Mouse (Mus musculus) kidney, postnatal 0 days (tissue): ENCODE results near the gene Grin3b. TPM values are rescaled to one million over a fixed set of nuclear protein-coding genes. Genes with fewer than 3 reads are reported as not detected.
A peak's percentile ranks its signal among the peaks of the same experiment; 100 is the strongest.

Experiments used
- ATAC-seq: fragments of 200-750 bp; cut with Nextera tagmentation; replicated peaks from 2 replicates; pipeline ENCODE4 v1.8.0; 2017; ENCODE audit warnings: low read depth, moderate number of reproducible peaks, moderate TSS enrichment, moderate library complexity; ENCODE audit not compliant: low FRiP score
- DNase-seq: peaks from one replicate; pipeline ENCODE4 v3.0.0-alpha.2; 2016; ENCODE audit warnings: low spot score
- H3K27ac ChIP-seq: fragments of 300-500 bp; sonication (generic); 2 replicates; pipeline ENCODE4 v1.5.1; 2014; ENCODE audit warnings: mild to moderate bottlenecking
- H3K27me3 ChIP-seq: fragments of 300-500 bp; sonication (generic); 2 replicates; pipeline ENCODE4 v1.6.1; 2014; ENCODE audit warnings: low read length, mixed read lengths; ENCODE audit not compliant: insufficient read depth
- H3K36me3 ChIP-seq: fragments of 300-500 bp; sonication (generic); 2 replicates; pipeline ENCODE4 v1.6.1; 2014; ENCODE audit warnings: low read length, mixed read lengths; ENCODE audit not compliant: insufficient read depth
- H3K4me1 ChIP-seq: fragments of 300-500 bp; sonication (generic); replicated peaks from 2 replicates; pipeline ENCODE4 v1.6.1; 2014; ENCODE audit warnings: antibody characterized with exemption, low read length, mixed read lengths; ENCODE audit not compliant: insufficient read depth
- H3K4me2 ChIP-seq: fragments of 300-500 bp; sonication (generic); 2 replicates; pipeline ENCODE4 v1.6.1; 2014; ENCODE audit warnings: mild to moderate bottlenecking, low read length, moderate library complexity, mixed read lengths
- H3K4me3 ChIP-seq: fragments of 300-500 bp; sonication (generic); replicated peaks from 2 replicates; pipeline ENCODE4 v1.5.1; 2014; ENCODE audit warnings: low read depth, low read length
- H3K9ac ChIP-seq: fragments of 300-500 bp; sonication (generic); 2 replicates; pipeline ENCODE4 v1.6.1; 2014; ENCODE audit warnings: low read depth, low read length
- H3K9me3 ChIP-seq: fragments of 300-500 bp; sonication (generic); replicated peaks from 2 replicates; pipeline ENCODE4 v1.6.1; 2016; ENCODE audit warnings: low read length, inconsistent platforms, mixed read lengths
- CTCF ChIP-seq: IDR thresholded peaks from 2 replicates; pipeline ENCODE4 v1.5.1; 2016; ENCODE audit warnings: antibody characterized with exemption, low read depth, mild to moderate bottlenecking, moderate library complexity
- WGBS: fragments of 180-500 bp; shearing (Covaris S2); extraction: QIAGEN DNeasy Blood & Tissue Kit; methylation state at CpG from one replicate; pipeline ENCODE4 v1.1.7; 2014; 5-methylcytosine and 5-hydroxymethylcytosine counted together
- polyA plus RNA-seq: library from polyadenylated mRNA; unstranded; fragments of >200 nt; fragmentation: Nextera tagmentation; extraction: Ambion mirVana; gene quantifications from 2 replicates; pipeline ENCODE4 v1.2.1, GENCODE M21; 2015

Gene Grin3b
- polyA plus RNA-seq, 1 experiment from 2014 or later = 0.20 TPM

DNA sequence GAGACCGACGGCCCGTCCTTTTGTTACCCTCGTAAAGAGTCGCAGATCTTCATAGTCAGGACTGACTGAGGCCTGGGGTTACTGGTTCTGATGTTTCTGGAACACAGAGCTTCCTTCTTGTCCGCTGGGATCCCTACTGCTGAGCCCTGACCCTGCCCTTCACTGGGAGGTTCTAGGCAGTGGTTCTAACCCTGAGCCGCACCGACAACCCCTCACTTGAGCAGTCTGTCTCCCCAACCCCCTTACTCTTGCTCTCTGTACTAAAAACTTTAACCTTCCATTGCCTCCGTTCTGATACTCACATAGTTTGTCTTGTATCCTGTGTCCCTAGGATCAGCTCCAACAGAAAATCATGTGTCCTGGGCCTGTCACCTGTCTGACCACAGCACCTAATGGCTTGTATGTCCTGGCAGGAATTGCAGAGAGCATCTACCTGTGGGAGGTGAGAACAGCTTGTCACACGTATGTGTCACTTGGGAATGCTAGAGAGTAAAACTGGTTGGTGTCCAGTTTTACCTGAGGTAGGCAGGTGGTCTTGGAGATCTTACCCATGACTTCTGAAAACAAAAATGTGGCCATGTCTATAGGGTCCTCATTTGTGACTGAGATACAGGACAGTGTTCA, 9.7 kb upstream of the Grin3b start:
- ATAC-seq = no peak
- Histone ChIP-seq H3K27ac (peak overlapping the region; percentile 70; the same call in 1 of the 2 replicates), H3K4me1 (peaks cover 6% of the 10 kb centered on the region), H3K4me3 (peak overlapping the region; percentile 92), H3K4me2 (peak overlapping the region; percentile 89), H3K9me3 (no peaks in the 10 kb centered on the region), H3K9ac (peak overlapping the region; percentile 82), H3K27me3 (no peaks in the 10 kb centered on the region), H3K36me3 (peaks cover 18% of the 10 kb centered on the region)
- no peak for TF ChIP-seq CTCF
- 11% methylated on average over 10 of the region's 10 CpGs for WGBS
- no peak for DNase-seq

DNA sequence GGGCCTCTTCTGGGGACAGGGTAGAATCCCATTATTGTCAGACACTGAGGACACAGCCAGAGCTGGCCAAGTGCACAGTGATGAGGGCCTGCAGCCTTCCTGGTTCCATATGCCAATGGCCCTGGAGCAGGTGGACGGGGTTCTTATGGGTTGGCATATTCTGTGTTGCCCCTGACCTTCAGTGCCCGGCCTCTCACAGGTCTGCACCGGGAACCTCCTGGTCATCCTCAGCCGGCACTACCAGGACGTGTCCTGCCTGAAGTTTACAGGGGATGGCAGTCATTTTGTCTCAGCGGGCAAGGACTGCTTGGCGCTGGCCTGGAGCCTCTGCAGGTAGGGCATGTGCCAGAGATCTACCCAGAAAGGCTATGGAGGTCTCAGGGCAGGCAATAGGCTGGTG, 5.8 kb upstream of the Grin3b start:
- Histone ChIP-seq H3K4me1 (peaks cover 9% of the 10 kb centered on the region), H3K9ac (no peak overlapping the region), H3K4me2 (no peak overlapping the region), H3K36me3 (peaks cover 46% of the 10 kb centered on the region), H3K9me3 (no peaks in the 10 kb centered on the region), H3K4me3 (no peak overlapping the region), H3K27ac (no peak overlapping the region), H3K27me3 (no peaks in the 10 kb centered on the region)
- 96% methylated on average over 7 of the region's 7 CpGs for WGBS
- TF ChIP-seq CTCF = no peak
- no peak for DNase-seq
- no peak for ATAC-seq

DNA sequence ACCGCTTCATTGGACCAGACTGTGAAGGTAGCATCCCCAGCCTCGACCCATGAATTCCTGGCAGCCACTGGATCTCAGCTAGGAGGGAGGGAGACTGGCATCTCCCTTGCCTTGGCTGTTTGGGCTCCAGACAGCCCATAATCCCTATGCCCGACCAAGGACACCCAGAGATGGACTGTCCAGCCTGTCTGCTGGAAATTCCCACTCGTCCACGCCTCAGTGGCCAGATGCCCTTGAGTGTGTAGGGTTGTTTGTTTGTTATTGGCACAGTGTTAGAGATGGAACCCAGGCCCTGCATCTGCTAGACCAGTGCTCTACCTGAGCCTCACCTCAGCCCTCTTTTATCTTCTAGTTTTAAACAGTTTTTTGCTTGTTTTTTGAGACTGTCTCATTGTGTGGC, 5.2 kb upstream of the Grin3b start:
- no peaks in the 10 kb centered on the region for H3K27me3 ChIP-seq
- H3K4me3 ChIP-seq = no peak overlapping the region
- 91% methylated on average over 5 of the region's 5 CpGs for WGBS
- H3K4me2 ChIP-seq = no peak overlapping the region
- DNase-seq = no peak
- ATAC-seq = no peak
- no peak for TF ChIP-seq CTCF
- H3K9ac ChIP-seq = no peak overlapping the region
- peaks cover 9% of the 10 kb centered on the region for H3K4me1 ChIP-seq
- no peak overlapping the region for H3K27ac ChIP-seq
- H3K9me3 ChIP-seq = no peaks in the 10 kb centered on the region
- H3K36me3 ChIP-seq = peaks cover 46% of the 10 kb centered on the region

DNA sequence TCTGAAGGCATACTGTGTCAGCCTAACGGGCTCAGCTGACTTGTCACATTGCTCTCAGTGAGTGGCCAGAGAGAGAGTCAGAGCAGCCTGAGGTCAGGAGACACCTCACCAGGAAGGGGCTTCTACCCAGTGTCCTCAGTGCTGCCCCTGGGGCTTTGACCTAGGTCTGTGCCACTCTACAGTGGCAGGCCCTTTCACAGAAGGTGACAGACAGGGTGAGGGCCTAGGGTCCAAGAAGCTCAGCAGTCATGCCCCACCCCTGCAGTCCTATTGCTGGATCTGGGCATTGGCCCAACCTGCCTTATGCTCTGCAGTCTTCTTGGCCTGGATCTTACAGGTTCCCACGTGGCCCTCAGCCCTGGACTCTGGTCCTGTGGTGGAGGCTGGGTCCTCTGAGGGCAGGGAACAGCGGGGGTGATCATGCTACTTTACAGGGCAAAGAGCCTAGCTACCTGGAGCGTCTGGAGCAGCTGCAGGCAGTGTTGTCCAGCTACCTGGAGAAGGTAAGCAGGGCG, 3.6 kb upstream of the Grin3b start:
- 82% methylated on average over 5 of the region's 5 CpGs for WGBS
- Histone ChIP-seq H3K9me3 (no peaks in the 10 kb centered on the region), H3K27ac (no peak overlapping the region), H3K36me3 (peaks cover 46% of the 10 kb centered on the region), H3K4me1 (peaks cover 14% of the 10 kb centered on the region), H3K4me3 (no peak overlapping the region), H3K27me3 (no peaks in the 10 kb centered on the region), H3K4me2 (no peak overlapping the region), H3K9ac (no peak overlapping the region)
- DNase-seq = no peak
- ATAC-seq = peak; percentile 52
- no peak for TF ChIP-seq CTCF

GRCm38 (mm10) chr10:79968181-79968580, 2.3 kb upstream of the Grin3b start:
- no peak for TF ChIP-seq CTCF
- Histone ChIP-seq H3K36me3 (peaks cover 39% of the 10 kb centered on the region), H3K27ac (no peak overlapping the region), H3K9me3 (no peaks in the 10 kb centered on the region), H3K27me3 (no peaks in the 10 kb centered on the region), H3K4me2 (no peak overlapping the region), H3K4me1 (peaks cover 14% of the 10 kb centered on the region), H3K9ac (no peak overlapping the region), H3K4me3 (no peak overlapping the region)
- WGBS = 91% methylated on average over 1 of the region's 1 CpGs
- no peak for ATAC-seq
- DNase-seq = no peak

DNA sequence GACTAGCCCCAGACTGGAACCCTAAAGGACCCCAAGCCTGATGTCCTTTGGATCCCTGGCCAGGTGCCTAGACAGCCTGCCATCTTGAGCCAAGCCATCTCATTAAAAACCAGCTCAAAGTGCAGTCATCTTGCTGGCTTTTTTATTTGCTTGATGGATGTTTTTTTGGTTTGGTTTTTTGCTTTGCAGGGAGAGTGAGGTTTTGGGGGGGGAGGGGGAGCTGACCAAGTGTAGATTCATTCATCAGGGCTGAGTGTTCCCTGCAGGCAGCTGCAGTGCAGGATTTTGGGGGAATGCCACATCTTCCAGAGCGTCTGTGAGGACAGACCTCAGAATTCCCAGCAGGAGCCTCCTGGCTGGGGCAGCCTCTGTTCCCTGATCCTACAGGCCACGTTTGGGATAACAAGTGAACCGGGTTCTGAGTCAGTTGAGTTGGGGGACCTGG, 1.4 kb upstream of the Grin3b start:
- peak; percentile 25 for DNase-seq
- no peaks in the 10 kb centered on the region for H3K27me3 ChIP-seq
- no peak overlapping the region for H3K9ac ChIP-seq
- WGBS = 17% methylated on average over 3 of the region's 3 CpGs
- no peak overlapping the region for H3K4me3 ChIP-seq
- TF ChIP-seq CTCF = no peak; the same call in 1 of the 2 replicates
- no peaks in the 10 kb centered on the region for H3K9me3 ChIP-seq
- H3K27ac ChIP-seq = no peak overlapping the region
- H3K36me3 ChIP-seq = peaks cover 39% of the 10 kb centered on the region
- ATAC-seq = no peak
- no peak overlapping the region for H3K4me2 ChIP-seq
- peaks cover 14% of the 10 kb centered on the region for H3K4me1 ChIP-seq

- 4% methylated on average over 21 of the region's 21 CpGs for WGBS
- DNase-seq (peak; percentile 14), ATAC-seq (no peak)
- H3K4me1 ChIP-seq = peaks cover 14% of the 10 kb centered on the region
- TF ChIP-seq CTCF = no peak
- H3K9ac ChIP-seq = peak overlapping the region; percentile 44
- H3K4me3 ChIP-seq = peak overlapping the region; percentile 38
- H3K27ac ChIP-seq = no peak overlapping the region
- H3K9me3 ChIP-seq = no peaks in the 10 kb centered on the region
- H3K27me3 ChIP-seq = no peaks in the 10 kb centered on the region
- H3K4me2 ChIP-seq = peak overlapping the region; percentile 76
- H3K36me3 ChIP-seq = peaks cover 34% of the 10 kb centered on the region
These were observed 625 bp downstream of the Grin3b start for GRCm38 (mm10) chr10:79971183-79971497.
